Mouse (Mus musculus): ENCODE data around the gene Smim23. TPM values are rescaled to one million over a fixed set of nuclear protein-coding genes. Genes with fewer than 3 reads are reported as not detected.

The Smim23 gene
- polyA plus RNA-seq (2017; shearing (Covaris generic)) = not detected

DNA sequence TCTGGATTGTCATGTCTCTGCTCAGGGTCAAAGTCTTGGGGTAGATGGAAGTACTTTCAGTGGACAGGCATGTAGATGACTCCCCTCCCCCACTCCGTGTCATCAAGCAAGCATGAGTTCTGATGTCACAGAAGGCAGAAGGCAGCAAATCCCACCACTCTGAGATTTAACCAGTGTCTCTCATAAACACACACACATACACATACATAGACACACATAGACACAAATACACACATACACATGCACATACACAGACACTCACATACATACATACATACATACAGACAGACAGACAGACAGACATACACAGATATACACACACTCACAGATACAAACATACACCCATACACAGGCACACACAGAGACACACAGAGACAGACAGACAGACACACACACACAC is at the start of gene Smim23:
Gene Smim23 (minus strand): TSS at position 101 of the 400 bp plus-strand sequence.

Other genes starting within 250 kb of the Smim23 start
- gene Fbxw11, start 181.9 kb downstream of the Smim23 start, polyA plus RNA-seq (2017; shearing (Covaris generic)) = 71.2 TPM

All from effector memory CD4-positive, alpha-beta T cell, adult 5 months (primary cell).